Comparison of ENCODE assay signal across 10 mouse cellular contexts in the genomic region with DNA sequence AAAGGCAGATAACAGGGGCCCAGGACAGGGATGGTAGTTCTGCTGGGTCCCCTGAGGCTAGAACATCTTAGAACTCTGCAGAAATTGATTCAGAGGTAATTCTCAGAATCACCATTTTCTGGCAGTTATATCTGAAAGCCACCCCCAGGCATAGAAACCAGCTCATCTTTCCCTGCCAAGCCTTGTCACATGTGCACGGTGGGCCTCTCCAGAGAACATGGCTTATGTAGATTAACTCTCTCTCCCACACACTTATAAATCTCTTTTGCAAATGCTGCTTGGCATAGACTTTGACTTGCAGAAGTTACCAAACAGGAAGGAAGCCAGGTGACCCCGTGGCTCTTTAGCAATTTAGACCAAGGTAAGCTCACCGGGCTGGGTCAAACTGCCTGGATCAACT.
A peak's percentile ranks its signal among the peaks of the same experiment; 100 is the strongest.
DNase-seq lines count a peak whose midpoint lies in the region.
"Had no signal": no experiment of that assay in that cellular context is flagged by ENCODE, and none has a peak within 500 bp of the region (broad histone marks: within the 10 kb centered on the region; RNA-seq: fewer than 3 reads in every experiment).

No protein-coding gene starts in this region.

- intact Hi-C loops in left cerebral cortex, postnatal 25 days (cut with DNase I): no loop called here
- intact Hi-C loops in gastrocnemius, postnatal 14 days (cut with DNase I; ENCODE audit: low total_unique reads): no loop called here

- DNase-seq in layer of hippocampus, adult 11-12 months (ENCODE audit: low spot score): peak; percentile 41
- DNase-seq in layer of hippocampus, postnatal 10 days (ENCODE audit: low spot score in 2 of 2): no peak
- peak; percentile 18 for DNase-seq in adipocyte (ENCODE audit: low spot score)
- peak; percentile 92 for DNase-seq in fat pad, adult 2 months (ENCODE audit: extremely low read depth, low read depth, low spot score)
- peak; percentile 45 to 87 for DNase-seq in left cerebral cortex, postnatal 25 days (ENCODE audit: low spot score in 2 of 2)
- no peak for DNase-seq in neural tube, embryonic 10.5 days (ENCODE audit: extremely low spot score, low spot score)
- DNase-seq in gastrocnemius, postnatal 14 days: no peak
- DNase-seq in kidney, adult 8-10 months: no peak
- DNase-seq: adrenal gland, postnatal 25 days; lung, postnatal 36 days had no signal

Comparison
In these comparisons a context has a peak if more than half of its experiments do, and no peak if none do; other contexts are left out.
1. DNase-seq: peak in layer of hippocampus, adult 11-12 months (single experiment), adipocyte (single experiment), fat pad, adult 2 months (single experiment) and left cerebral cortex, postnatal 25 days (2 of 2); none in layer of hippocampus, postnatal 10 days (0 of 2), neural tube, embryonic 10.5 days (single experiment), gastrocnemius, postnatal 14 days (single experiment) and kidney, adult 8-10 months (0 of 2).